ENCODE assay signal across 17 mouse cellular contexts in the genomic region with DNA sequence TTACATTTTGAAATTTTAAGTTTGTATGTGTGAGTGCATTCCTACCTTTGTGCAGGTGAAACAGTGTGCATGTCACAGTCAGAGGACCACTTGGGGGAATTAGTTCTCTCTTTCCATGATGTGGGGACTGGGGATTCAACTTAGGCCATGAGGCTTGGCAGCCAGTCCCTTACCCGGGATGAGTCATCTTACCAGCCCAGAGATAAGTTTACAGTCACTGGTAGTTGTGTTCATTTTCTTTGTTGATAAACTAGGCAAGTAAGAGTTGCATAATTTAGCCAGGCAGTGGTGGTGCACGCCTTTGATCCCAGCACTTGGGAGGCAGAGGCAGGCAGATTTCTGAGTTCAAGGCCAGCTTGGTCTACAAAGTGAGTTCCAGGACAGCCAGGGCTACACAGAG. TPM values are rescaled to one million over a fixed set of nuclear protein-coding genes. Genes with fewer than 3 reads are reported as not detected.
DNase-seq lines count a peak whose midpoint lies in the region; ATAC-seq and TF ChIP-seq lines count a peak whose summit lies in the region.
"Had no signal": no experiment of that assay in that cellular context is flagged by ENCODE, and none has a peak within 500 bp of the region (broad histone marks: within the 10 kb centered on the region; RNA-seq: fewer than 3 reads in every experiment).

No protein-coding gene starts in this region.

- DNase-seq in adrenal gland, postnatal 36 days = peak; percentile 20 to 30
- no peak for DNase-seq in adrenal gland, adult 2 months
- DNase-seq in 3T3-L1 (ENCODE audit: low read depth, low spot score) = peak; percentile 57
- peak; percentile 65 for DNase-seq in 416B (ENCODE audit: low read depth)
- DNase-seq in NIH3T3 (ENCODE audit: low read depth) = peak; percentile 34
- no peak for DNase-seq in stomach, postnatal 0 days (ENCODE audit: low spot score)
- no peak for DNase-seq in kidney, adult 9 months
- DNase-seq: adrenal gland, postnatal 10 days; cerebellum, adult 11-12 months; cerebellum, adult 2 months; cerebellum, adult 9-10 months; cerebellum, postnatal 10 days; cerebellum, postnatal 25 days had no signal

- no peaks in the 10 kb centered on the region for H3K4me1 ChIP-seq in stomach, postnatal 0 days (replicated peaks; ENCODE audit: control insufficient read depth, insufficient read depth)

- no peak for ATAC-seq in stomach, postnatal 0 days (ENCODE audit: low FRiP score, low TSS enrichment)
- ATAC-seq: forebrain, embryonic 13.5 days; forebrain, embryonic 15.5 days had no signal

- WGBS in stomach, postnatal 0 days = 95% methylated on average over 2 of the region's 2 CpGs

- no peaks in the 10 kb centered on the region for H3K9me3 ChIP-seq in stomach, postnatal 0 days (ENCODE audit: control insufficient read depth, low read length)
- H3K9me3 ChIP-seq: embryonic facial prominence, embryonic 10.5 days; embryonic facial prominence, embryonic 12.5 days; forebrain, embryonic 13.5 days; forebrain, embryonic 15.5 days had no signal

- no peak overlapping the region for H3K4me3 ChIP-seq in stomach, postnatal 0 days (ENCODE audit: low read depth, low read length)
- H3K4me3 ChIP-seq: embryonic facial prominence, embryonic 10.5 days; embryonic facial prominence, embryonic 12.5 days; forebrain, embryonic 13.5 days; forebrain, embryonic 15.5 days had no signal

- no peak overlapping the region for H3K27ac ChIP-seq in stomach, postnatal 0 days (replicated peaks)
- H3K27ac ChIP-seq: embryonic facial prominence, embryonic 10.5 days; embryonic facial prominence, embryonic 12.5 days; forebrain, embryonic 13.5 days; forebrain, embryonic 15.5 days had no signal

- TF ChIP-seq CTCF in stomach, postnatal 0 days (IDR thresholded peaks at IDR 0.05; ENCODE audit: low read depth) = no peak

- H3K4me2 ChIP-seq in stomach, postnatal 0 days (replicated peaks; ENCODE audit: low read depth) = no peak overlapping the region
- H3K4me2 ChIP-seq: embryonic facial prominence, embryonic 12.5 days; forebrain, embryonic 13.5 days; forebrain, embryonic 15.5 days had no signal

- no peaks in the 10 kb centered on the region for H3K27me3 ChIP-seq in stomach, postnatal 0 days (ENCODE audit: control insufficient read depth, insufficient read depth, low read length)
- H3K27me3 ChIP-seq: embryonic facial prominence, embryonic 12.5 days; forebrain, embryonic 13.5 days; forebrain, embryonic 15.5 days had no signal

- no peak for TF ChIP-seq EP300 in stomach, postnatal 0 days (optimal IDR thresholded peaks at IDR 0.05)

- H3K9ac ChIP-seq in stomach, postnatal 0 days (ENCODE audit: low read length) = no peak overlapping the region
- H3K9ac ChIP-seq: embryonic facial prominence, embryonic 12.5 days; forebrain, embryonic 13.5 days; forebrain, embryonic 15.5 days had no signal

- H3K36me3 ChIP-seq in stomach, postnatal 0 days (ENCODE audit: control insufficient read depth, insufficient read depth, low read length) = peaks cover 25% of the 10 kb centered on the region

RNA-seq across cellular contexts. Expression of a gene that starts 7.6 kb away (rescaled TPM):
- total RNA-seq in adrenal gland, postnatal 36 days (2021) = 10 to 100 TPM; 58.1 to 69.0 TPM
- total RNA-seq in adrenal gland, adult 2 months (2021) = 10 to 100 TPM; 41.6 to 66.7 TPM
- 69.8 and 83.5 TPM in 2 replicates for polyA plus RNA-seq in adrenal gland, adult 2 months (2012; rRNA removed)
- polyA plus RNA-seq in stomach, postnatal 0 days (2015; fragmentation: Nextera tagmentation; extraction: Ambion mirVana) = 60.6 and 61.6 TPM in 2 replicates

RNA-seq across cellular contexts. Expression of a gene that starts 52.9 kb away (rescaled TPM):
- 10 to 100 TPM; 43.7 to 45.6 TPM for total RNA-seq in adrenal gland, postnatal 36 days (2021)
- 10 to 100 TPM; 40.8 to 41.5 TPM for total RNA-seq in adrenal gland, adult 2 months (2021)
- polyA plus RNA-seq in adrenal gland, adult 2 months (2012; rRNA removed) = 0.61 and 0.86 TPM in 2 replicates
- 46.5 and 50.0 TPM in 2 replicates for polyA plus RNA-seq in stomach, postnatal 0 days (2015; fragmentation: Nextera tagmentation; extraction: Ambion mirVana)

Comparison
In these comparisons a context has a peak if more than half of its experiments do, and no peak if none do; other contexts are left out.
1. DNase-seq: peak in adrenal gland, postnatal 36 days (2 of 2), 3T3-L1 (single experiment), 416B (single experiment) and NIH3T3 (single experiment); none in adrenal gland, adult 2 months (single experiment), stomach, postnatal 0 days (single experiment) and kidney, adult 9 months (single experiment).